Mouse (Mus musculus) 3134 (cell line): ENCODE measurements around the gene Lrrc30.

Source experiments
- DNase-seq: peaks from one replicate; pipeline ENCODE4 v3.0.0-alpha.2; 2011; ENCODE audit warnings: low spot score; ENCODE audit not compliant: insufficient read length; ENCODE audit errors: extremely low read depth

Gene Lrrc30

GRCm38 (mm10) chr17:67632676-67633339, at the start of gene Lrrc30:
TSS of gene Lrrc30 (minus strand) at chr17:67632723.
- no peak for DNase-seq

- no peak for DNase-seq
These were observed 48.6 kb upstream of the Lrrc30 start for GRCm38 (mm10) chr17:67681084-67681483.

- DNase-seq, result no peak
These were observed 46.1 kb upstream of the Lrrc30 start for GRCm38 (mm10) chr17:67678576-67678975.

- no peak for DNase-seq
These were observed 35.5 kb upstream of the Lrrc30 start for GRCm38 (mm10) chr17:67667981-67668380.

GRCm38 (mm10) chr17:67666981-67667380, 34.5 kb upstream of the Lrrc30 start:
- no peak for DNase-seq

GRCm38 (mm10) chr17:67664299-67664698, 31.8 kb upstream of the Lrrc30 start:
- DNase-seq, result no peak

GRCm38 (mm10) chr17:67651506-67651905, 19.0 kb upstream of the Lrrc30 start:
- DNase-seq, result no peak

- no peak for DNase-seq
These were observed 9.1 kb upstream of the Lrrc30 start for GRCm38 (mm10) chr17:67641627-67642026.

- no peak for DNase-seq
These were observed 5.7 kb upstream of the Lrrc30 start for GRCm38 (mm10) chr17:67638119-67638810.

- no peak for DNase-seq
These were observed 4.4 kb upstream of the Lrrc30 start for GRCm38 (mm10) chr17:67636951-67637350.

- no peak for DNase-seq
These were observed 3.8 kb upstream of the Lrrc30 start for GRCm38 (mm10) chr17:67636304-67636703.

GRCm38 (mm10) chr17:67629746-67630145, 2.8 kb downstream of the Lrrc30 start:
- DNase-seq, result no peak

GRCm38 (mm10) chr17:67629211-67629657, 3.3 kb downstream of the Lrrc30 start:
- peak; percentile 37 for DNase-seq

- no peak for DNase-seq
These were observed 4.0 kb downstream of the Lrrc30 start for GRCm38 (mm10) chr17:67628475-67628874.

- DNase-seq, result peak; percentile 74
These were observed 7.1 kb downstream of the Lrrc30 start for GRCm38 (mm10) chr17:67625431-67625830.

- no peak for DNase-seq
These were observed 13.5 kb downstream of the Lrrc30 start for GRCm38 (mm10) chr17:67619001-67619400.

- no peak for DNase-seq
These were observed 18.1 kb downstream of the Lrrc30 start for GRCm38 (mm10) chr17:67614381-67614780.

GRCm38 (mm10) chr17:67612576-67612975, 19.9 kb downstream of the Lrrc30 start:
- DNase-seq, result no peak

GRCm38 (mm10) chr17:67612151-67612550, 20.4 kb downstream of the Lrrc30 start:
- DNase-seq, result no peak

GRCm38 (mm10) chr17:67604446-67604845, 28.1 kb downstream of the Lrrc30 start:
- DNase-seq, result no peak

- no peak for DNase-seq
These were observed 30.0 kb downstream of the Lrrc30 start for GRCm38 (mm10) chr17:67602556-67602955.

GRCm38 (mm10) chr17:67584937-67585579, 47.5 kb downstream of the Lrrc30 start:
- DNase-seq, result no peak
